Mouse (Mus musculus): Measurements from ENCODE around the gene Tfap2c. TPM values are rescaled to one million over a fixed set of nuclear protein-coding genes. Genes with fewer than 3 reads are reported as not detected.

Gene Tfap2c
- total RNA-seq, 4 experiments from 2014 or later: 0.11 TPM; not detected in 3

Other genes with a start within 250 kb of the Tfap2c start
- gene Fam210b, start 204.0 kb upstream of the Tfap2c start, total RNA-seq (2022): 10 to 100 TPM; 19.5 to 22.8 (median 21.6) TPM
- 1 to 10 TPM; 1.1 to 2.4 (median 1.5) TPM for gene Aurka, start 179.1 kb upstream of the Tfap2c start, total RNA-seq (2022)
- 10 to 100 TPM; 23.7 to 28.8 (median 26.9) TPM for gene Cstf1, start 178.9 kb upstream of the Tfap2c start, total RNA-seq (2022)
- under 1 TPM in 3 of 4 experiments, not detected in 1; 0.31 to 0.55 (median 0.33) TPM for gene Cass4, start 155.8 kb upstream of the Tfap2c start, total RNA-seq (2022)
- 10 to 100 TPM; 68.3 to 71.7 (median 70.8) TPM for gene Rtf2, start 109.0 kb upstream of the Tfap2c start, total RNA-seq (2022)
- not detected for gene Gcnt7, start 91.0 kb upstream of the Tfap2c start, total RNA-seq (2022)
- under 1 TPM in 1 of 4 experiments, not detected in 3; 0.50 TPM for gene Fam209, start 77.1 kb upstream of the Tfap2c start, total RNA-seq (2022)

All from layer of hippocampus, adult 8-10 months (tissue).